Mouse (Mus musculus): Measurements from ENCODE around the gene Mapk8ip2. TPM values are rescaled to one million over a fixed set of nuclear protein-coding genes. Genes with fewer than 3 reads are reported as not detected.
A peak's percentile ranks its signal among the peaks of the same experiment; 100 is the strongest.

The Mapk8ip2 gene
- polyA plus RNA-seq, 1 experiment from 2014 or later = 40.3 TPM

DNA sequence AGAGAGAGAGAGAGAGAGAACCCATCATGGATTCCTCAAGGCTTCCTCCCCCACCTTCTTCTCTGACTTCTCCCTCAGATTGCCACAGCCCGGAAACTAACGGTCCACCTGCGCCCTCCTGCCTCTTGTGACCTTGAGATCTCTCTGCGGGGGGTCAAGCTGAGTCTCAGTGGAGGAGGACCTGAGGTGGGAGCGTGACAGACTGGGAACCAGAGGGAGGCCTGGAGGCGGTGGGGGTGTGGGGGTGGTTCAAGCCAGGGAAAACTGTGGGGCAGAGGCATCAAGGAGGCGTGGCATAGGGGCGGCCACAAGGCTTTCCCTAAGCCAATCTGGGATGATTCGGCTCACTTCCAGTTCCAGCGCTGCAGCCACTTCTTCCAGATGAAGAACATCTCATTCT lies 6.6 kb downstream of the Mapk8ip2 start:
- Histone ChIP-seq H3K36me3 (peaks cover 69% of the 10 kb centered on the region), H3K9me3 (no peaks in the 10 kb centered on the region), H3K4me1 (replicated peaks) (peaks cover 10% of the 10 kb centered on the region), H3K27me3 (ENCODE audit: insufficient read depth, poor library complexity, severe bottlenecking) (0 out of 2 replicates have a peak, but pooled peaks cover 1% of the 10 kb centered on the region), H3K27ac (no peak overlapping the region), H3K4me3 (no peak overlapping the region)
- no peak for DNase-seq (ENCODE audit: low spot score)
- 79% methylated on average over 10 of the region's 10 CpGs for WGBS

DNA sequence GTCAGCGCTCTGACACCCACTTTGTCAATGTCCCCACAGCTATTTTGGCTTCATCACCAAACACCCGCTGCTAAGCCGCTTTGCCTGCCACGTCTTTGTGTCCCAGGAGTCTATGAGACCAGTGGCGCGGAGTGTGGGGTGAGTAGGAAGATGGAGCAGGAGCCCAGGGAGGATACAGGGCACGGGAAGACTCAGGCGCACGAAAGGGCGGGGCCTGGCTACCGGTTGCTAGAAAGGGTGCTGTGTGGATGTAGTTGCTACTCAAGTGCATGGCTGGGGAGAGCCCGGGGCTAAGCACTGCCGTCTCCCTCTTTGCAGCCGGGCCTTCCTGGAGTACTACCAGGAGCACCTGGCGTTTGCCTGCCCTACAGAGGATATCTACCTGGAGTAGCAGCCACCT lies 7.6 kb downstream of the Mapk8ip2 start:
- no peaks in the 10 kb centered on the region for H3K9me3 ChIP-seq
- no peak for DNase-seq (ENCODE audit: low spot score)
- peaks cover 68% of the 10 kb centered on the region for H3K36me3 ChIP-seq
- H3K4me1 ChIP-seq (replicated peaks) = peaks cover 2% of the 10 kb centered on the region; the same call in 1 of the 2 replicates
- WGBS = 82% methylated on average over 15 of the region's 15 CpGs
- H3K27ac ChIP-seq = no peak overlapping the region
- H3K27me3 ChIP-seq (ENCODE audit: insufficient read depth, poor library complexity, severe bottlenecking) = no peaks in the 10 kb centered on the region
- no peak overlapping the region for H3K4me3 ChIP-seq

DNA sequence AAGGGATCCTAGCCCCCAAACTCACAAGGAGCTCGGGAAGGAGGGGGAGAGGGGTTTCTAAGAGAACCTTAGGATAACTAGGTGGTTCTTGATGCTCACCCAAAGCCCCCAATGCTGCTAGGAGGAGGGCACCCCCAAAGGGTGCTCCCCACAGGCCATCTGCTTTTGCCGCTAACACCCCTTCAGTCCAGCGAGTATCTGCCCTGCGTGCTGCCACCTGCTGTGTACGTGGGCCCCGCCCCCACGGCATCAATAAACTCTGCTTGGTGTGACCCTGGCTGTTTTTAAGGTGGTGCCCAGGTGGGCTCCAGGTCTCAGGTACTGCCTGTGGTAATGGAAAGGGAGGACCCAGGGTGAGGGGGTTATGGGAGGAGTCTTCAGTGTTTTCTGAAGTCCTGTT lies 8.5 kb downstream of the Mapk8ip2 start:
- Histone ChIP-seq H3K27me3 (ENCODE audit: insufficient read depth, poor library complexity, severe bottlenecking) (no peaks in the 10 kb centered on the region), H3K4me3 (no peak overlapping the region), H3K4me1 (replicated peaks) (peaks cover 2% of the 10 kb centered on the region; the same call in 1 of the 2 replicates), H3K36me3 (peaks cover 59% of the 10 kb centered on the region), H3K9me3 (no peaks in the 10 kb centered on the region), H3K27ac (no peak overlapping the region)
- no peak for DNase-seq (ENCODE audit: low spot score)
- 84% methylated on average over 7 of the region's 7 CpGs for WGBS

DNA sequence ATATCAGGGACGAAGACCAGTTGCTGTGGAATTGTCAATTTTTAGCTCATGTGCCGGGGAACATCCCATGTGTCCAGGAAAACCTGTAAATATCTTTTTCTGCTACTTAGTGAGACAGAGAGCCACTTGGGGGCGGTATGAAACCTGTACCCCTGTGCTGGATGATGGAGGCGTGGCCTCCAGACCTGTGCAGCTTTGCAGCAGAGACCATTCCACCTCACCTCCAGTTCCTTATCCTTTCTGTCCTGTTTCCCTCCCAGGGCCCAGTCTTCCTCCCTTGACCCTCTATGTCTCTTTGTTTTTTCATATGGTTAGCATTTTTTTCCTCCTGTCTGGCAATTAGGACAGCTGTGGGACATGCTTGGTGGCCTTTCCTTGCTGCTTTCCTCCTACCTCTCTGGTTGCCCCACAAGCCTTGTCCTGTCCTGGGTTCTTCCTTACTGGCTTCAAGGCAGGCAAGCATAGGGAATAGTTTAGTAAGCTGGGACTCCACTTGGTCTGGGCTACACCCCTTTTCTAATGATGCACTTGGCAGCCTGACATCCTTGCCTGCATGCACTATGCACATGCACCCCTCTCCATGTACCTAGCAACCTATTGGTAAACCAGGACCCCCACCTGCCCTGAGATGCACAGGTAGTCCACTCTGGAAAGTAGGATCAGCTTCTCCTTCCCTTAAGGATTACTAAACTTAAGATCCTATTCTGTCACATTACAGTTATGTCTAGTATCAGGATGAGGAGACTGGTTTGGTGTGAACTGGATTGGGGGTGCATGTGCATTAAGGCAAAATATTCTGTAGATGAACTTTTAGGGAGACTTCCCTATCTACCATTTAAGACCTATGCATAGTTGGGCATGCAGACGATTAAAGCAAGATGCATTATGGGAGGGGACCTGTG lies 9.9 kb downstream of the Mapk8ip2 start:
- DNase-seq (ENCODE audit: low spot score) = no peak

DNA sequence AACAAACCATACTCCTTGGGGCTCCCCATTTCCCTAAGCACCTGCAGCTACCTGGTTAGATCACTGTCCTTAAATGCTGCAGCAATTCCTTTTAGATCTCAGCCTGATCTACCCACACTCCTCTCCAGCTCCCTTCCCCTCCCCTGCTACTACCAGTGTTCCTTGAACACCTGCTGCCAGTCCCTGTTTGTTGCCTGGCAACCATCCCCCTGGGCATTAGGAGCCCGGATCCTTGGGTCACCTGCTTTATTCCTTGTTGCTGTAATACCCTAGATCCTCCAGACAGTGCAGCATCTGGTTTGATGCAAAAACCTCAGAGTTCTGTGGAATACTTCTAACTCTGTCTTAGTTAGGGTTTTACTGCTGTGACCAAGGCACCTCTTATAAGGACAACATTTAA lies 11.3 kb downstream of the Mapk8ip2 start:
- Histone ChIP-seq H3K4me1 (replicated peaks) (peaks cover 2% of the 10 kb centered on the region; the same call in 1 of the 2 replicates), H3K27me3 (ENCODE audit: insufficient read depth, poor library complexity, severe bottlenecking) (no peaks in the 10 kb centered on the region), H3K27ac (no peak overlapping the region), H3K36me3 (peaks cover 31% of the 10 kb centered on the region), H3K4me3 (no peak overlapping the region), H3K9me3 (no peaks in the 10 kb centered on the region)
- no peak for DNase-seq (ENCODE audit: low spot score)
- WGBS = 2% methylated on average over 1 of the region's 1 CpGs

More for the DNA sequence above, 9.9 kb downstream of the Mapk8ip2 start:
- no peak overlapping the region for H3K27ac ChIP-seq
- no peaks in the 10 kb centered on the region for H3K27me3 ChIP-seq (ENCODE audit: insufficient read depth, poor library complexity, severe bottlenecking)
- H3K9me3 ChIP-seq = no peaks in the 10 kb centered on the region
- peaks cover 2% of the 10 kb centered on the region; the same call in 1 of the 2 replicates for H3K4me1 ChIP-seq (replicated peaks)
- no peak overlapping the region for H3K4me3 ChIP-seq
- H3K36me3 ChIP-seq = peaks cover 45% of the 10 kb centered on the region
- 70% methylated on average over 5 of the region's 5 CpGs for WGBS

DNA sequence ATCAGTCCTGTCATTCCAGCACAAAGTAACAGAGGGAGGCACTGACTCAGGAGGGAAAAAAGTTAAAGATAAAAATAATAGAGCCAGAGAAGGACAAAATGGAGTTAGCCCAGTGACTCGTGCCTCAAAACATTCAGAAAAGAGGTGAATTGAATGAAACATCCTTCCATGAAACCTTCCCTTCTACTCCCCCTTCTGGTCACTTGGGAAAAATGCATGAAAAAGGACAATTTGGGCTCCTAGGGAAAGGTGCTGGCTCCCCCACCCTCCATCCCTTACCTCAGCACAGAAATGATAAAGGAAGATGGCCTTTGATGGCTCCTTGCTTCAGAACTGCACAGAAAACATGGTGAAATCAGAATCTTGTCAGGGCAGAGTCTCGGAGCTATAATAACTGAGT lies 14.9 kb downstream of the Mapk8ip2 start:
- no peaks in the 10 kb centered on the region for H3K9me3 ChIP-seq
- H3K4me1 ChIP-seq (replicated peaks) = no peaks in the 10 kb centered on the region; the same call in 1 of the 2 replicates
- no peaks in the 10 kb centered on the region for H3K27me3 ChIP-seq (ENCODE audit: insufficient read depth, poor library complexity, severe bottlenecking)
- H3K36me3 ChIP-seq = peaks cover 7% of the 10 kb centered on the region; the same call in 1 of the 2 replicates
- 36% methylated on average over 2 of the region's 2 CpGs for WGBS
- DNase-seq (ENCODE audit: low spot score) = no peak
- no peak overlapping the region for H3K4me3 ChIP-seq
- H3K27ac ChIP-seq = no peak overlapping the region

DNA sequence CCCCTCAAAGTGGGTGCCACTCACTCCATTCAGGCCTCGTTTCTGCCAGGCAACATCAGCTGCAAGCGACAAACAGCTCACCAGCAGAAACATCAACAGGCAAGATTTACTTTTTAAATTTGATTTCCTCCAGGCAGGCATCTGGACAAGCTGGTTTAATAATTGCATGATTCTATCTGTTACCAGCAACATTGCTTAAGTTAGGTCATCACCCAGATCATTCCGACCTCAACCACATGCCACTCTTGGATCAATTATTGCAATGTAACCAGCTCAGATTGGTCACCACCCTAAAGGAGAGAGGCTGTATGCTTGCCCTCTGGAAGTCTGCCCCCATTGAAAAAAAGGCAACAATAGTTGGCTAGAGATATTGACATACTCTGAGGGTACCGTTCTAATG lies 17.8 kb downstream of the Mapk8ip2 start:
- Histone ChIP-seq H3K36me3 (0 out of 2 replicates have a peak, but pooled peaks cover 5% of the 10 kb centered on the region), H3K9me3 (no peaks in the 10 kb centered on the region), H3K27me3 (ENCODE audit: insufficient read depth, poor library complexity, severe bottlenecking) (no peaks in the 10 kb centered on the region), H3K27ac (no peak overlapping the region), H3K4me3 (no peak overlapping the region), H3K4me1 (replicated peaks) (peaks cover 18% of the 10 kb centered on the region)
- DNase-seq (ENCODE audit: low spot score) = no peak
- WGBS = 95% methylated on average over 4 of the region's 4 CpGs

DNA sequence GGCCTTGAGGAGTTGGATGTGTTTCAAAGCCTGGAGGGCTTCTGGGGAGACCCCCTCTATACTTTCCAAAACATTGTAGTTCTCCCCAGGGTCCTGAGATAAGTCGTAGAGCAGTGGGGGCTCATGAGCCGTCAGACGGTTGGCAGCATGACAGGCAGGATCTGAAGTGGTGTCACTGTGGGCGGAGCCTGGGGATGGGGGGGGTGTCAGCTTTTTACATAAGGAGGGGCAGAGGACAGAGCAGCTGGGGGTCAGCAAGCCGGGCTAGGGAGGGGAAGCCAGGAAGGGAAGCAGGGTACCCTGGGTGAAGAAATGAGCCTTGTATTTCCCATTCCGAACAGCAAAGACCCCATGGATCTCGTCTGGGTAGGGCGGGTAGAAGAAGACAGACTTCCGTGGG lies 19.7 kb downstream of the Mapk8ip2 start:
- H3K4me1 ChIP-seq (replicated peaks) = peaks cover 34% of the 10 kb centered on the region
- WGBS = 79% methylated on average over 9 of the region's 9 CpGs
- H3K9me3 ChIP-seq = no peaks in the 10 kb centered on the region
- DNase-seq (ENCODE audit: low spot score) = no peak
- no peak overlapping the region for H3K4me3 ChIP-seq
- H3K27me3 ChIP-seq (ENCODE audit: insufficient read depth, poor library complexity, severe bottlenecking) = peaks cover 4% of the 10 kb centered on the region; the same call in 1 of the 2 replicates
- H3K36me3 ChIP-seq = 0 out of 2 replicates have a peak, but pooled peaks cover 5% of the 10 kb centered on the region
- H3K27ac ChIP-seq = no peak overlapping the region

DNA sequence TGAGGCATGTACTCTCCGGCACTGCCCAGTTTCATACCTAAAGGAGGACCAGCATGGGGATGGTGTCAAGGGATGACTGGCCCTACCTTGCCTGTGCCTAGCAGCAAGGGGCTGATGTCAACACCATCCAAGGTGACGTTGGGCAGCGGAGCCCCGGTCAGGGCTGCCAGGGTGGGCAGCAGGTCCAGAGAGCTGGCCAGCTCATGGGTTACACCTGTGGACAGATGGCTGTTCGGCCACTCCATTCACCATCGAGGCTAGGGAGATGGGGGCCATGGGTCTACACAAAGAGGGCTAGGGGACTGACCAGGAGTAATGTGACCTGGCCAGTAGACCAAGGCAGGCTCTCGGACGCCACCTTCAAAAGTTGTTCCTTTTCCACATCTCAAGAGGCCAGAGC lies 20.2 kb downstream of the Mapk8ip2 start:
- DNase-seq (ENCODE audit: low spot score) = no peak
- Histone ChIP-seq H3K27ac (no peak overlapping the region), H3K27me3 (ENCODE audit: insufficient read depth, poor library complexity, severe bottlenecking) (peaks cover 4% of the 10 kb centered on the region; the same call in 1 of the 2 replicates), H3K36me3 (0 out of 2 replicates have a peak, but pooled peaks cover 5% of the 10 kb centered on the region), H3K4me3 (no peak overlapping the region), H3K4me1 (replicated peaks) (peaks cover 34% of the 10 kb centered on the region), H3K9me3 (no peaks in the 10 kb centered on the region)
- 97% methylated on average over 8 of the region's 8 CpGs for WGBS

DNA sequence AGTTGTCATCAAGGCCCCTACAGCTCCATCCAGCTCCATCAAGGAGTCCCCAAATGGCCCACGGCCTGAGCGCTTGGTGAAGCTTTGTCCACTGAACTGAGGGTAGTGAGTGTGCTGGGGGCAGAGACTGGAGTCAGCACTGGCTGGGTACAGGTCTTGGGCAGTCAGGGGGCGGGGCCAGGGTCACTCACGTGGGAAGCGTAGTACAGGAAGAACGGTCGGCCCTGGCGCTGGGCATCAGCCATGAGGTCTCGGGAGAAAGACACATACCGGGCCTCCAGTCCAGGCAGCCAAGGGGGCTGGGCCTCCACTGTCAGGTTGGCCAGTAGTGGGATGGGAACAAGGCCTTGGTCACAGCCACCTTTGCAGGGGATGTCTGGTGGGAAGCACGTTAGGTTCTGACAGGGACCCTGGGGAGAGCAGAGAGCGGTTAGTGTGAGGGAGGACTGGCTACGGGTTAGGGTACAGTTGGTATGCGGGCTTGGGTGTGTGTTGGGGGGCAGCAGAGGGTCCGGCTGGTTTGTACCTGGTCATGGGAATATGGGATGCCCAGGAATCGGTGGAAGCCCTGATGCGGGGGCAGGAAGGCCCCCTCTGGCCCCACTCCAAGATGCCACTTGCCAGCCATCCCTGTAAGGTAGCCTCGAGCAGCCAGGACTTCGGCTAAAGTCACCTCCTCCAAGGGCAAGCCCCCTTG lies 21.0 kb downstream of the Mapk8ip2 start:
- DNase-seq (ENCODE audit: low spot score) = no peak
- H3K27me3 ChIP-seq (ENCODE audit: insufficient read depth, poor library complexity, severe bottlenecking) = peaks cover 4% of the 10 kb centered on the region; the same call in 1 of the 2 replicates
- WGBS = 93% methylated on average over 19 of the region's 19 CpGs
- 0 out of 2 replicates have a peak overlapping the region, but pooled peaks have one; percentile 87 for H3K27ac ChIP-seq
- H3K9me3 ChIP-seq = no peaks in the 10 kb centered on the region
- H3K4me1 ChIP-seq (replicated peaks) = peaks cover 34% of the 10 kb centered on the region
- H3K36me3 ChIP-seq = 0 out of 2 replicates have a peak, but pooled peaks cover 5% of the 10 kb centered on the region
- peak overlapping the region; percentile 64 for H3K4me3 ChIP-seq

DNA sequence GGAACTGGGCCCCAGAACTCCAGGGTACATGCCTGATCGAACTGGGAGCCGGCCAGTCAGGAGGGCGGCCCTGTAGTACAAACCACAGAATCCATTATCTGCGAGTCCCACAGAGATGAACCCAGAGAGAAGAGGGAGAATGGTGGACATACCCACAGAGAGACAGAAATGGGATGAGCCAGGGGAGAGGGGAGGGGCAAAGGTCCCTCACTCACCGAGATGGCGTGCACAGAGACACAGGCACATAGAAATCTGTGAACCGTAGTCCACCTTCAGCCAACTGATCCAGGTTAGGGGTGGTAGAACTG lies 21.5 kb downstream of the Mapk8ip2 start:
- Histone ChIP-seq H3K4me3 (peak overlapping the region; percentile 64), H3K4me1 (replicated peaks) (peaks cover 34% of the 10 kb centered on the region), H3K27ac (peak overlapping the region; percentile 87; the same call in 1 of the 2 replicates), H3K36me3 (0 out of 2 replicates have a peak, but pooled peaks cover 5% of the 10 kb centered on the region), H3K27me3 (ENCODE audit: insufficient read depth, poor library complexity, severe bottlenecking) (peaks cover 4% of the 10 kb centered on the region; the same call in 1 of the 2 replicates), H3K9me3 (no peaks in the 10 kb centered on the region)
- 90% methylated on average over 7 of the region's 7 CpGs for WGBS
- DNase-seq (ENCODE audit: low spot score) = no peak

DNA sequence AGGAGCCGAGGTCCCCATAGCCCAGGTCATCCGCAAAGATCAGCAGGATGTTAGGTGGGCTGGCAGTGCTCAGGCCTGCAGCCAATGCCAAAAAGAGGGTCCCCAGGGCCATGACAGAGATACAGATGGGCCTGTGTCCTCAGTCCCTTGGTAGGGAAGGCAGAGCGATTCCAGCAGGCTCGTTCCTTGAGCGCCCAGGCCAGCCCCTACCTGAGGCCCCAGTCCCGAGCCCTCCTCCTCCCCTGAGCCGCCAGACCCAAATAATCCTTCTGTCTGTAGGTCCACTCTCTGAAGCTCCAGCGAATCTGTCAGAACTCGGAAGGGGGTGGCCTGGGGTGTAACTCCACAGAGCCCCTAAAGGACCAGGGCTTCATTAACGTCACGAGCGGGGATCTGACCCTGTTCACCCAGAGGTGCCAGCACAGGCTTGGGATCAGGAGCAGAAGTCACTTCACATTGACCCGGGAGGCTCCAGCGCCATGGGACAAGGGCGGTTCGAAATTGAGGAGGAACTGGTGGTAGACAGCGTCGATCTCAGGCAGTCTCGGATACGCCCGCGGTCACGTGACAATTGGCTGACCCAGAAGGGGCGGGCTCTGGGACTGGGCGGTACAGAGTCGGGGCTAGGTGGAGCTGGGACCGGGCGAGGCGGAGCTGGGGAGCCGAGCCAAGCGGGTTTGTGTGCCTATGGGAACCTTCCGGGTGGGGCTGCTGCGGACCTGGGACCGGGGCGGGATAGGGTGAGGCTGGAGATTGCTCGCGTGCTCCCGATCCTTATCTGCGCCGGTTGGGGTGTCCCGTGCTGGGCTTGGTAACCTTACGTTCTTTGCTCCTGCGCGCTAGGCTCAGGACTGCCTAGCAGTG lies 22.1 kb downstream of the Mapk8ip2 start:
- 9% methylated on average over 44 of the region's 44 CpGs for WGBS
- Histone ChIP-seq H3K9me3 (no peaks in the 10 kb centered on the region), H3K4me3 (peak overlapping the region; percentile 64), H3K4me1 (replicated peaks) (peaks cover 37% of the 10 kb centered on the region), H3K27ac (peak overlapping the region; percentile 87), H3K36me3 (0 out of 2 replicates have a peak, but pooled peaks cover 5% of the 10 kb centered on the region), H3K27me3 (ENCODE audit: insufficient read depth, poor library complexity, severe bottlenecking) (peaks cover 4% of the 10 kb centered on the region; the same call in 1 of the 2 replicates)
- peak; percentile 91 for DNase-seq (ENCODE audit: low spot score)

All from hindbrain, embryonic 10.5 days (tissue).